Mouse (Mus musculus): ENCODE results near the gene Ddx46.

Ddx46 gene

GRCm38 (mm10) chr13:55726598-55727119 is 91.8 kb downstream of the Ddx46 start:
- no peak for DNase-seq (ENCODE audit: low spot score)

- peak; percentile 82 for DNase-seq (ENCODE audit: low spot score)
These were observed 92.5 kb downstream of the Ddx46 start, which contains the start of gene Pcbd2 for GRCm38 (mm10) chr13:55727120-55727838. Pcbd2 (plus strand) TSS chr13:55727368.

GRCm38 (mm10) chr13:55727839-55728238 is 93.0 kb downstream of the Ddx46 start:
- peak; percentile 64 for DNase-seq (ENCODE audit: low spot score)

GRCm38 (mm10) chr13:55730716-55731115 is 95.9 kb downstream of the Ddx46 start:
- DNase-seq (ENCODE audit: low spot score), result no peak

Data from ovary, postnatal 14 days (tissue).